Mouse (Mus musculus): Measurements from ENCODE around the gene Spen. TPM values are rescaled to one million over a fixed set of nuclear protein-coding genes. Genes with fewer than 3 reads are reported as not detected.

Spen gene
- polyA plus RNA-seq, 1 experiment from 2014 or later, result 17.1 TPM

DNA sequence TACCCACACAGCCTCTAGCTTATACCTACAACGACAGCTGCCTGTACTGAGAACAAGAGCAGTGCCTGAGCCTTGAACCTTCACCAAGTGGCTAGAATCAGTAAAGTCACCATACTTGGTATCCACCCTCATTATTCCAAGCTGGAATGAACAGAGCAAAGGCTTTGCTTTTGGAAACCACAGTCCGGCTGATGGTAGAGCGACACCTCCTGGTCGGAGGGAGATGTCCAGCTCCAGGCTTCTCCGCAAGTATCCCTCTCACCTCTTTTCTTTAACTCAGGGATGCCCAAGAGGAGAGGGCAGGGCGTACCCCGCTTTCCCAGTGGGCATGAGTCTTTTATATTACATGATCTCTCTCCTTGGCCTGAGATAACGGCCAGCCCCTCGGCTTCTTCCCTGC is 108.5 kb downstream of the Spen start:
- Histone ChIP-seq H3K27me3 (ENCODE audit: control insufficient read depth, insufficient read depth, low read length) (peaks cover 6% of the 10 kb centered on the region; the same call in 1 of the 2 replicates), H3K9ac (ENCODE audit: low read length) (no peak overlapping the region), H3K4me3 (ENCODE audit: low read depth, low read length) (no peak overlapping the region), H3K27ac (ENCODE audit: low read depth, low read length) (no peak overlapping the region), H3K4me1 (ENCODE audit: control insufficient read depth, insufficient read depth, low read length) (0 out of 2 replicates have a peak, but pooled peaks cover 5% of the 10 kb centered on the region), H3K9me3 (ENCODE audit: control insufficient read depth, low read length) (no peaks in the 10 kb centered on the region), H3K4me2 (no peak overlapping the region), H3K36me3 (ENCODE audit: control insufficient read depth, insufficient read depth, low read length) (no peaks in the 10 kb centered on the region)
- ATAC-seq (ENCODE audit: low FRiP score) (no peak), DNase-seq (ENCODE audit: low spot score, missing footprints) (no peak)
- 44% methylated on average over 9 of the region's 9 CpGs for WGBS

DNA sequence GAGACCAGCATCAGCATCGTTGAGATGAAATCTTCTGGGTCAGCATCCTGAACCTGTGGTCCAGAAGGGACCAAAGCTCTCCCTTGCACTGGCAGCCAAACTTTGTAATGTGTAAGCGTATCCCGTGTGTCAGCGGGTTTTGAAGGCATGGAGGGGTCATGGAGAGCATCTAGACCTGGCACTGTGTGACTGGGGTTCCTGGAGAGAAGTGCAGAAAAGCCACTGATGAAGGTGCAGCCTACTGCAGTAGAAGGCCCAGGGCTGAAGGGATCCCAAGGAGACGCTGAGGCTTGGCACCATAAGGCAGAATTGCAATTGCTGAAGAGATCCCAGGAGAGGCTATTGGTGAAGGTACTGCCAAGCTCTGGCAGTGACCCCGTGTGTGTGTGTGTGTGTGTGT is 109.0 kb downstream of the Spen start:
- no peak for ATAC-seq (ENCODE audit: low FRiP score)
- WGBS, result 83% methylated on average over 6 of the region's 6 CpGs

DNA sequence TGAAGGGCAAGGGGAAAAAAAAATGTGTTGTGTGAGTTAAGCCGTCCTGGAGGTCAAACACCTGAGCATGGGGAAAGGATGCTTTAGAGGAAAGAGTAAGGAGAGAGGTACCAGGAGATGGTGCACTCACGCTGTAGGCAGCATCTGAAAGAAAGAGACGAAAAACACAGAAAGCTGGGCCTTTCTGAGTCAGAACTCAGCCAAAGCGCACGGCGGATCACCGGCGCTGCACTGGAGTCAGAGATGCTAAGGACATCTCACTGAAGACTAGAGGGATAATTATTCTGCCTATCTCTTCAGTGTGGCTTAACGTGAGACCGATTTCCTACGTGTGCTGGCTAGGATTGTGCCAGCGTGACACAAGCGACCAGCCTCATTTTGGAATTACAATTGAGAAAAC is 110.5 kb downstream of the Spen start:
- no peak overlapping the region for H3K27ac ChIP-seq (ENCODE audit: low read depth, low read length)
- peaks cover 6% of the 10 kb centered on the region for H3K27me3 ChIP-seq (ENCODE audit: control insufficient read depth, insufficient read depth, low read length)
- WGBS, result 87% methylated on average over 13 of the region's 13 CpGs

More for the DNA sequence above, 109.0 kb downstream of the Spen start:
- Histone ChIP-seq H3K9me3 (ENCODE audit: control insufficient read depth, low read length) (no peaks in the 10 kb centered on the region), H3K36me3 (ENCODE audit: control insufficient read depth, insufficient read depth, low read length) (no peaks in the 10 kb centered on the region), H3K4me1 (ENCODE audit: control insufficient read depth, insufficient read depth, low read length) (0 out of 2 replicates have a peak, but pooled peaks cover 5% of the 10 kb centered on the region), H3K9ac (ENCODE audit: low read length) (no peak overlapping the region), H3K27me3 (ENCODE audit: control insufficient read depth, insufficient read depth, low read length) (peaks cover 6% of the 10 kb centered on the region; the same call in 1 of the 2 replicates), H3K27ac (ENCODE audit: low read depth, low read length) (no peak overlapping the region), H3K4me2 (no peak overlapping the region), H3K4me3 (ENCODE audit: low read depth, low read length) (no peak overlapping the region)
- no peak for DNase-seq (ENCODE audit: low spot score, missing footprints)

DNA sequence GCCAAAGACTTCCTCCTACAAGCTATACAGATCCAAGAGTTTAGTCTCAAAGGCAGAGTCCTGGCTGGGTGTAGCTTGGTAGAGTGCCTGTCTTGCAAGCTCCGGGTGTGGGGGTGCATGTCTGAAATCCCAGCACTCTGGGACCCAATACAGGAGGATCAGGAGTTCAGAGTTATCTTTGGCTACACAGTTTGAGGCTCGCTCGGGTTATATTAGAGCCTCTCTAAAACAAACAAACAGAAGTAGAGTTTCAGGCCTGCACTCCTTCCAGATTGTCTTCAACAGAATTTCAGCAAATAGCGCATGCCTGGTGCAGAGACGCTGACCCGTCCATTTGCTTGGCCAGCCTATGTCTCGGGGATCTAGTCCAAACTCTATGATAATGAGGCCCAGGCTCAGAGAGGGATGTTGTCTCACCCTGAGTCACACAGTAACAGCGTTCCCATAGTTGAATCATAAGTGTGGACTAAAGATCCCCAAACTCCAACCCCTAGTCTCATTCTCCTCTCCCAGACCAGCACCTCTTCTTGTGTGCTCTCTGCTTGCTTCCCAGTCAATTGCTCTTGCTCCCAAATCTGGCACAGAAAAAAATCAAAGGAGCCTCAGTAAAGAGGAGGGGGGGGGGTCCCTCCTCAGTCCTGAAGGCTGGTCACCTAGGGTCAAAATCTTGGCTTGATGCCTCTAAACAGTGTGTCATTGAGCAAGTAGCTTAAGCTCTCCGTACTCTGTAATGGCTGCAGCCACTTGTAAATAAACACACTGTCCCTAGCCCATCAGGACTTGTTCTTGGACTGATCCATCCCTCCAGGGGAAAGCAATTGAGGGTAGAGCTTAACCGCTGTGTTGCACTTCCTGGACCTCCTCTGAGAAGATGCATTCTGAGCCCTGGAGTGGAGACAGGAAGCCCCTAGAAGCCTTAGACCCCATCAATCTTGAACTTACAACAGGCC is 111.3 kb downstream of the Spen start:
- H3K27me3 ChIP-seq (ENCODE audit: control insufficient read depth, insufficient read depth, low read length), result peaks cover 6% of the 10 kb centered on the region
- 0 out of 2 replicates have a peak, but pooled peaks cover 5% of the 10 kb centered on the region for H3K4me1 ChIP-seq (ENCODE audit: control insufficient read depth, insufficient read depth, low read length)
- no peaks in the 10 kb centered on the region for H3K9me3 ChIP-seq (ENCODE audit: control insufficient read depth, low read length)
- H3K9ac ChIP-seq (ENCODE audit: low read length), result no peak overlapping the region
- H3K27ac ChIP-seq (ENCODE audit: low read depth, low read length), result no peak overlapping the region
- H3K36me3 ChIP-seq (ENCODE audit: control insufficient read depth, insufficient read depth, low read length), result no peaks in the 10 kb centered on the region
- 79% methylated on average over 10 of the region's 10 CpGs for WGBS
- DNase-seq (ENCODE audit: low spot score, missing footprints) (no peak), ATAC-seq (ENCODE audit: low FRiP score) (no peak)
- H3K4me2 ChIP-seq, result no peak overlapping the region
- H3K4me3 ChIP-seq (ENCODE audit: low read depth, low read length), result no peak overlapping the region

More for the DNA sequence above, 110.5 kb downstream of the Spen start:
- DNase-seq (ENCODE audit: low spot score, missing footprints) (no peak), ATAC-seq (ENCODE audit: low FRiP score) (no peak)
- Histone ChIP-seq H3K4me1 (ENCODE audit: control insufficient read depth, insufficient read depth, low read length) (0 out of 2 replicates have a peak, but pooled peaks cover 5% of the 10 kb centered on the region), H3K4me2 (no peak overlapping the region), H3K4me3 (ENCODE audit: low read depth, low read length) (no peak overlapping the region), H3K9ac (ENCODE audit: low read length) (no peak overlapping the region), H3K9me3 (ENCODE audit: control insufficient read depth, low read length) (no peaks in the 10 kb centered on the region), H3K36me3 (ENCODE audit: control insufficient read depth, insufficient read depth, low read length) (no peaks in the 10 kb centered on the region)

DNA sequence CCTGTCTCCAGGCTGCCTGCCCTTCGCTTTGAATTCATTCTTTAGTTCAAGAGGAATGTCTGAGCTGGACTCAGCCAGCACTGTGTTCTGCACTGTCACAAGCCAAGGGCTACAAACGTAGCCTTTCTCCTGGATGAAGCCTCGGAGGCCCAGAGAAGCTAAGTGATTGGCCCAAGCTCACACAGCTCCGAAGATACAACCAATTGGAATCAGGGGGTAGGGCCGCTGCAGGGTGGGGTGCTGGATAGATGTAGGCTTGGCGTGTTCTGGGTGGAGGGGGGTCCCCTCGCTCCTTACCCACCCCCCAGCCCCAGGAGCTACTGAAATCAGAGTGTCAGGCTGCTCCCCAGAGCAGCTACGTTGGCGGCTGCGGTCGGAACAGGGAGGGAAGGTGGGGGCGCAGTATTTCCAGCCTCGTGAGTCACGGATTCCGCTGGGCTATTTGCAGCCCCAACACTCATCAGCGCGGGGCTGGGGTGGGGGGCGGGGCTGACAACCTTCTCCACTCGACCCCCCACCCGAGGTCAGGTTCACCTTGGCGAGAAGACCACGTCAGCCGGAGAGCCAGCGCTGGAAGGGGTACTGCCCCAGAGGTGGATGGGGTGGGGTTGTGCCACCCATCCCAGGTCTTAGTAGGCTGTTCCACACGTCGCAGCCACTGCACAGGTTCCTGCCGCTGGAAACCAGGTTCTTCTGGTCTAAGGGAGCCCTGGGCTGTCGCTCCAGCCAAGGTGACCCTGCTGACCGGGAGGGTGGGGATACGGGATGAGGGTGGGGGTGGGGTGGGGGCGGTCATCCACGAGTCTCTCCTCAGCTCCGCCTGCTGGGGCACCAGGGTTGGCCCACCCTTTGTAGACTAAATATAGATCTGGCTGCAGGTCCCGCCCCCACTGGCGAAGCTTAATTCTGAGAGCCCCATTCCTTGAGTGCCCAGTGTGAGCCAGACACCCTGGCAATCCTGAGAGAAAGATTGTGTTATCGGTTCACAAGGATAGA is 112.6 kb downstream of the Spen start:
- ATAC-seq (ENCODE audit: low FRiP score) (peak; percentile 77), DNase-seq (ENCODE audit: low spot score, missing footprints) (peak; percentile 87)
- Histone ChIP-seq H3K4me2 (peak overlapping the region; percentile 57), H3K9ac (ENCODE audit: low read length) (peak overlapping the region; percentile 38; the same call in 1 of the 2 replicates), H3K4me1 (ENCODE audit: control insufficient read depth, insufficient read depth, low read length) (0 out of 2 replicates have a peak, but pooled peaks cover 5% of the 10 kb centered on the region), H3K4me3 (ENCODE audit: low read depth, low read length) (peak overlapping the region; percentile 22), H3K27me3 (ENCODE audit: control insufficient read depth, insufficient read depth, low read length) (peaks cover 6% of the 10 kb centered on the region), H3K27ac (ENCODE audit: low read depth, low read length) (no peak overlapping the region), H3K36me3 (ENCODE audit: control insufficient read depth, insufficient read depth, low read length) (no peaks in the 10 kb centered on the region), H3K9me3 (ENCODE audit: control insufficient read depth, low read length) (no peaks in the 10 kb centered on the region)
- 6% methylated on average over 36 of the region's 36 CpGs for WGBS

DNA sequence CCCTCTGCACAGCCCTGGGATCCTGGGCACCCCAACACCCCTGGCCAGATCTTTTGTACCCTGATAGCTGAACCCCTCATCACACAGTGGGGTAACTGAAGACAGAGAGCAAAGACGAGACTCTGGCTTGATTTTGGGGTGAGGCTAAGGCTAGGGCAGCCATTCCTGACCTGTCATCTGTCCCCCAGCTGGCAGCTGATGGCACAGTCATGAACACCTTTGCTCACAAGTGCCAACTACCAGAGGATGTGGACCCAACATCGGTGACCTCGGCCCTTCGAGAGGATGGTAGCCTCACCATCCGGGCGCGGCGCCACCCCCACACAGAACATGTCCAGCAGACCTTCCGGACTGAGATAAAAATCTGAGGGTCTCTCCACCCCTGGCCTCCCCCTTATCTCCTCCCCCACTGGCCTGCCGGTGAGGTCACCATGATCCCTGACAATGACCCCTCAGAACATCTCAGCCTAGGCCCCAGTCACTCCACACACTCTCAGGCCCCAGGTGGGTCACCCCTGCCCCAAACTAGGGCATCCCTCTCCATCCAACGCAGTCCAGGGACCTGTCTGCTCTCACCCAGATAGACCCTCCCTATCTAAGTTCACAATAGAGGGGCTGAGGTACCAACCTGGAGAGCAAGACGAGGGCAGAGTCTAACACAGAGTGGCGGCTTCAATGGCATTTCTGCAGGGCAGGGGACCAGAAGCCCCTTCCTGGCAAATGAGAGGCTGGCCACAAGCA is 114.5 kb downstream of the Spen start:
- Histone ChIP-seq H3K27me3 (ENCODE audit: control insufficient read depth, insufficient read depth, low read length) (peaks cover 6% of the 10 kb centered on the region), H3K9ac (ENCODE audit: low read length) (no peak overlapping the region), H3K4me1 (ENCODE audit: control insufficient read depth, insufficient read depth, low read length) (0 out of 2 replicates have a peak, but pooled peaks cover 5% of the 10 kb centered on the region), H3K27ac (ENCODE audit: low read depth, low read length) (no peak overlapping the region), H3K36me3 (ENCODE audit: control insufficient read depth, insufficient read depth, low read length) (no peaks in the 10 kb centered on the region), H3K9me3 (ENCODE audit: control insufficient read depth, low read length) (no peaks in the 10 kb centered on the region), H3K4me3 (ENCODE audit: low read depth, low read length) (no peak overlapping the region), H3K4me2 (no peak overlapping the region)
- DNase-seq (ENCODE audit: low spot score, missing footprints) (no peak), ATAC-seq (ENCODE audit: low FRiP score) (no peak)
- 94% methylated on average over 13 of the region's 13 CpGs for WGBS

DNA sequence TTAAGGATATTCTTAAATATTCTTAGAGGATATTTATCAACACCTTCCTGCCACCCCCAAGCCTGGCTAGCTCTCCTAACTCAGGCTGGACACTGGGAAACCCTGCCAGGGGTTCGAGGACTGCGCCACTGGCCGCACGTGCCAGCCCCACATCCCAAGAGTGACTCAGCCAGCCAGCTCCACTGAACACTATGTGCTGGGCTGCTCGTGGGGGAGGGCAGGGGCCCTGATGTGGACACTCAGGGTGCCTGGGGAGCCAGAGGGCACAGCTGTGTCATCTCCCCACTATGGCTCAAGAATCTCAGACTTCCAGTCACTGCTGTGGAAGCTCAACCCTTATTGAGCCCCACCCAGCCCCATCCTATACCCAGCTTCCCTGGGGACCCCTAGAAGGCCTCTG is 115.1 kb downstream of the Spen start:
- 84% methylated on average over 5 of the region's 5 CpGs for WGBS
- Histone ChIP-seq H3K9me3 (ENCODE audit: control insufficient read depth, low read length) (no peaks in the 10 kb centered on the region), H3K4me1 (ENCODE audit: control insufficient read depth, insufficient read depth, low read length) (0 out of 2 replicates have a peak, but pooled peaks cover 5% of the 10 kb centered on the region), H3K4me2 (no peak overlapping the region), H3K36me3 (ENCODE audit: control insufficient read depth, insufficient read depth, low read length) (no peaks in the 10 kb centered on the region), H3K4me3 (ENCODE audit: low read depth, low read length) (no peak overlapping the region), H3K27me3 (ENCODE audit: control insufficient read depth, insufficient read depth, low read length) (peaks cover 6% of the 10 kb centered on the region), H3K27ac (ENCODE audit: low read depth, low read length) (no peak overlapping the region), H3K9ac (ENCODE audit: low read length) (no peak overlapping the region)
- no peak for DNase-seq (ENCODE audit: low spot score, missing footprints)
- ATAC-seq (ENCODE audit: low FRiP score), result no peak

DNA sequence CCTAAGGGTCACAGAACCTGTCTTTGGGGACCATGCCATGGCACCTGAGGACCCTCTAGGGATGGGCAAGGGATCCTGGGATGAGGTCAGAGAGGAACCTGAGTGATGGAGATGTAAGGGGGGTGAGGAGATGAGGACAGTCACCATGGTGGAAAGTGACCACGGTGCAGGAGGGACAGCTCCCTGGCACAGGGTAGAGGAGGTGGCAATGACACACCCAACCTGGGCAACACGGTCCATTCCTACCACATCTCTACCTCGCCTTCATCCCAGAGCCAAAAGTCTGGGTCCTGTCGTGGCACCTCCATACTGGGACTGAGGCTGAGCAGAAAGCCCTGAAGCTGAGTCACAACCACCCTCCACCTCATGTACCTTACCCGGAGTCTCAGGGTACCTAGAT is 115.6 kb downstream of the Spen start:
- DNase-seq (ENCODE audit: low spot score, missing footprints) (no peak), ATAC-seq (ENCODE audit: low FRiP score) (no peak)
- H3K9me3 ChIP-seq (ENCODE audit: control insufficient read depth, low read length), result no peaks in the 10 kb centered on the region
- 77% methylated on average over 5 of the region's 5 CpGs for WGBS
- no peaks in the 10 kb centered on the region for H3K36me3 ChIP-seq (ENCODE audit: control insufficient read depth, insufficient read depth, low read length)
- no peak overlapping the region for H3K4me3 ChIP-seq (ENCODE audit: low read depth, low read length)
- H3K9ac ChIP-seq (ENCODE audit: low read length), result no peak overlapping the region
- H3K27me3 ChIP-seq (ENCODE audit: control insufficient read depth, insufficient read depth, low read length), result peaks cover 6% of the 10 kb centered on the region
- H3K4me1 ChIP-seq (ENCODE audit: control insufficient read depth, insufficient read depth, low read length), result 0 out of 2 replicates have a peak, but pooled peaks cover 5% of the 10 kb centered on the region
- H3K4me2 ChIP-seq, result no peak overlapping the region
- no peak overlapping the region for H3K27ac ChIP-seq (ENCODE audit: low read depth, low read length)
